22 mouse cellular contexts compared by ENCODE assay signal in genomic region chr5:43047316-43047715, GRCm38 (mm10).
DNase-seq lines count a peak whose midpoint lies in the region; ATAC-seq and TF ChIP-seq lines count a peak whose summit lies in the region.
"Had no signal": no experiment of that assay in that cellular context is flagged by ENCODE, and none has a peak within 500 bp of the region (broad histone marks: within the 10 kb centered on the region; RNA-seq: fewer than 3 reads in every experiment).

No protein-coding gene starts in this region.

- no peak for TF ChIP-seq EP300 in heart, adult 2 months (IDR thresholded peaks at IDR 0.05; ENCODE audit: insufficient read depth, low read depth, low read length)
- TF ChIP-seq EP300 in heart, postnatal 0 days (IDR thresholded peaks at IDR 0.05; ENCODE audit: low read depth) = no peak

- no peak overlapping the region for H3K4me2 ChIP-seq in heart, postnatal 0 days (ENCODE audit: low read depth, low read length)
- H3K4me2 ChIP-seq in heart, embryonic 11.5 days = no peak overlapping the region
- no peak overlapping the region for H3K4me2 ChIP-seq in midbrain, embryonic 11.5 days
- no peak overlapping the region for H3K4me2 ChIP-seq in midbrain, embryonic 15.5 days

- H3K9ac ChIP-seq in heart, adult 2 months (ENCODE audit: low read depth, low read length) = no peak overlapping the region
- no peak overlapping the region for H3K9ac ChIP-seq in heart, postnatal 0 days (replicated peaks; ENCODE audit: low read depth, low read length)
- H3K9ac ChIP-seq in heart, embryonic 11.5 days (ENCODE audit: low read depth, low read length) = no peak overlapping the region
- no peak overlapping the region for H3K9ac ChIP-seq in midbrain, embryonic 11.5 days (ENCODE audit: low read length)
- H3K9ac ChIP-seq in midbrain, embryonic 15.5 days = no peak overlapping the region

- no peaks in the 10 kb centered on the region for H3K79me2 ChIP-seq in heart, adult 2 months (replicated peaks; ENCODE audit: control insufficient read depth, insufficient read depth, low read length)
- H3K79me2 ChIP-seq in macrophage (ENCODE audit: inconsistent target) = no peaks in the 10 kb centered on the region

- no peak overlapping the region for H3K27ac ChIP-seq in heart, adult 2 months
- H3K27ac ChIP-seq in heart, postnatal 0 days (ENCODE audit: low read depth) = 0 out of 2 replicates have a peak overlapping the region, but pooled peaks have one; percentile 89
- H3K27ac ChIP-seq in heart, embryonic 11.5 days (ENCODE audit: low read depth, low read length) = no peak overlapping the region
- H3K27ac ChIP-seq in midbrain, embryonic 11.5 days (ENCODE audit: low read depth, low read length) = no peak overlapping the region
- H3K27ac ChIP-seq in midbrain, embryonic 15.5 days = no peak overlapping the region
- H3K27ac ChIP-seq in macrophage = peak overlapping the region; percentile 68; the same call in 1 of the 2 replicates

- H3K4me1 ChIP-seq in heart, adult 2 months (ENCODE audit: control insufficient read depth, insufficient read depth, low read length) = peaks cover 6% of the 10 kb centered on the region
- peaks cover 26% of the 10 kb centered on the region for H3K4me1 ChIP-seq in heart, postnatal 0 days (ENCODE audit: control insufficient read depth, insufficient read depth)
- peaks cover 7% of the 10 kb centered on the region for H3K4me1 ChIP-seq in heart, embryonic 11.5 days (ENCODE audit: control insufficient read depth, insufficient read depth, low read length)
- no peaks in the 10 kb centered on the region for H3K4me1 ChIP-seq in midbrain, embryonic 11.5 days (ENCODE audit: control insufficient read depth, insufficient read depth, low read length)
- no peaks in the 10 kb centered on the region for H3K4me1 ChIP-seq in midbrain, embryonic 15.5 days

- H3K4me3 ChIP-seq in heart, adult 2 months = no peak overlapping the region
- H3K4me3 ChIP-seq in heart, postnatal 0 days (ENCODE audit: low read depth, low read length) = no peak overlapping the region
- no peak overlapping the region for H3K4me3 ChIP-seq in heart, embryonic 11.5 days (ENCODE audit: low read depth, low read length)
- no peak overlapping the region for H3K4me3 ChIP-seq in midbrain, embryonic 11.5 days (ENCODE audit: low read depth, low read length)
- H3K4me3 ChIP-seq in midbrain, embryonic 15.5 days = no peak overlapping the region
- no peak overlapping the region for H3K4me3 ChIP-seq in macrophage (ENCODE audit: inconsistent target)

- TF ChIP-seq POLR2A in heart, adult 2 months (IDR thresholded peaks at IDR 0.05; ENCODE audit: insufficient read depth, low read depth, low read length) = no peak

- WGBS in heart, adult 2 months = 94% methylated on average over 2 of the region's 2 CpGs
- 92% methylated on average over 2 of the region's 2 CpGs for WGBS in heart, postnatal 0 days
- WGBS in heart, embryonic 11.5 days (ENCODE audit: insufficient replicate concordance) = 81% methylated on average over 2 of the region's 2 CpGs
- WGBS in midbrain, embryonic 11.5 days = 95% methylated on average over 2 of the region's 2 CpGs
- WGBS in midbrain, embryonic 15.5 days = 96% methylated on average over 2 of the region's 2 CpGs
- 98% methylated on average over 2 of the region's 2 CpGs for WGBS in macrophage (ENCODE audit: missing documents)

- H3K9me3 ChIP-seq in heart, postnatal 0 days (replicated peaks; ENCODE audit: control insufficient read depth, low read length) = no peaks in the 10 kb centered on the region
- no peaks in the 10 kb centered on the region for H3K9me3 ChIP-seq in heart, embryonic 11.5 days (replicated peaks; ENCODE audit: control insufficient read depth, low read length)
- no peaks in the 10 kb centered on the region for H3K9me3 ChIP-seq in midbrain, embryonic 11.5 days (ENCODE audit: control insufficient read depth, low read length)
- H3K9me3 ChIP-seq in midbrain, embryonic 15.5 days = no peaks in the 10 kb centered on the region
- H3K9me3 ChIP-seq: G1E had no signal

- no peak for ATAC-seq in heart, postnatal 0 days (ENCODE audit: insufficient read depth, low read depth)
- no peak for ATAC-seq in heart, embryonic 11.5 days (replicated peaks; ENCODE audit: insufficient number of reproducible peaks, low FRiP score, low TSS enrichment)
- ATAC-seq in midbrain, embryonic 11.5 days (ENCODE audit: low FRiP score) = no peak
- ATAC-seq in midbrain, embryonic 15.5 days (replicated peaks) = no peak
- ATAC-seq: activated CD4-positive, CD25-positive, alpha-beta regulatory T cell, adult 4 months; CD4-positive, CD25-positive, alpha-beta regulatory T cell, adult 4 months; Patski had no signal

- intact Hi-C loops in heart, adult 2 months (cut with DNase I) = no loop called here

- no peaks in the 10 kb centered on the region for H3K27me3 ChIP-seq in heart, adult 2 months (ENCODE audit: control insufficient read depth, insufficient read depth, low read length)
- H3K27me3 ChIP-seq in heart, postnatal 0 days (ENCODE audit: control insufficient read depth, insufficient read depth, low read length) = no peaks in the 10 kb centered on the region
- H3K27me3 ChIP-seq in heart, embryonic 11.5 days (ENCODE audit: control insufficient read depth, insufficient read depth, low read length) = no peaks in the 10 kb centered on the region
- no peaks in the 10 kb centered on the region for H3K27me3 ChIP-seq in midbrain, embryonic 11.5 days (ENCODE audit: control insufficient read depth, insufficient read depth, low read length)
- no peaks in the 10 kb centered on the region for H3K27me3 ChIP-seq in midbrain, embryonic 15.5 days (replicated peaks)
- H3K27me3 ChIP-seq: CH12.LX, Patski had no signal

- no peak for TF ChIP-seq CTCF in heart, adult 2 months (IDR thresholded peaks at IDR 0.05)
- no peak for TF ChIP-seq CTCF in heart, postnatal 0 days (IDR thresholded peaks at IDR 0.05; ENCODE audit: low read depth)

- DNase-seq in heart, adult 11 months = peak; percentile 65
- no peak for DNase-seq in heart, adult 2 months
- no peak for DNase-seq in heart, postnatal 0 days (ENCODE audit: low spot score)
- DNase-seq in midbrain, embryonic 11.5 days (ENCODE audit: low spot score, missing footprints) = peak; percentile 70
- DNase-seq in cerebellum, adult 18-20 months = no peak
- DNase-seq: adrenal gland, adult 2 months; adrenal gland, adult 8-10 months; adrenal gland, postnatal 10 days; adrenal gland, postnatal 14 days; adrenal gland, postnatal 25 days; adrenal gland, postnatal 36 days; B cell, adult 2 months; cerebellum, adult 11 months; cerebellum, adult 11-12 months had no signal

- peaks cover 2% of the 10 kb centered on the region; the same call in 1 of the 2 replicates for H3K36me3 ChIP-seq in heart, adult 2 months (ENCODE audit: control insufficient read depth, insufficient read depth, low read length)
- H3K36me3 ChIP-seq in heart, postnatal 0 days (replicated peaks; ENCODE audit: control insufficient read depth, insufficient read depth, low read length) = no peaks in the 10 kb centered on the region
- H3K36me3 ChIP-seq in heart, embryonic 11.5 days (ENCODE audit: control insufficient read depth, insufficient read depth, low read length) = no peaks in the 10 kb centered on the region
- H3K36me3 ChIP-seq in midbrain, embryonic 11.5 days (ENCODE audit: control insufficient read depth, insufficient read depth, low read length) = no peaks in the 10 kb centered on the region
- H3K36me3 ChIP-seq in midbrain, embryonic 15.5 days (replicated peaks) = no peaks in the 10 kb centered on the region
- no peaks in the 10 kb centered on the region for H3K36me3 ChIP-seq in macrophage (ENCODE audit: inconsistent target)
- H3K36me3 ChIP-seq: G1E had no signal

Comparison
In these comparisons a context has a peak if more than half of its experiments do, and no peak if none do; other contexts are left out.
1. DNase-seq: peak in heart, adult 11 months (single experiment) and midbrain, embryonic 11.5 days (single experiment); none in heart, adult 2 months (0 of 2), heart, postnatal 0 days (single experiment) and cerebellum, adult 18-20 months (0 of 2).
2. H3K27ac ChIP-seq: peak in heart, postnatal 0 days (single experiment) and macrophage (single experiment); none in heart, adult 2 months (single experiment), heart, embryonic 11.5 days (single experiment), midbrain, embryonic 11.5 days (single experiment) and midbrain, embryonic 15.5 days (single experiment).